Mouse (Mus musculus): ENCODE measurements around the gene Trpv1. TPM values are rescaled to one million over a fixed set of nuclear protein-coding genes. Genes with fewer than 3 reads are reported as not detected.

Gene Trpv1
- polyA plus RNA-seq (2015; fragmentation: Nextera tagmentation; extraction: Ambion mirVana): 0.14 and 0.21 TPM in 2 replicates

GRCm38 (mm10) chr11:73233992-73234391, at the start of gene Trpv1:
Gene Trpv1, plus strand, starts transcription at chr11:73234292.
- 76% methylated on average over 5 of the region's 5 CpGs for WGBS
- ATAC-seq (replicated peaks): no peak

GRCm38 (mm10) chr11:73185872-73186615, 48.0 kb upstream of the Trpv1 start:
- ATAC-seq (replicated peaks): no peak

More at GRCm38 (mm10) chr11:73233992-73234391, at the start of gene Trpv1:
- H3K27ac ChIP-seq: no peak within 1 kb of the TSS
- no peaks in the 10 kb centered on the region for H3K4me1 ChIP-seq
- H3K4me3 ChIP-seq: no peak within 1 kb of the TSS
- no peaks in the 10 kb centered on the region for H3K9me3 ChIP-seq
- no peak within 1 kb of the TSS for H3K9ac ChIP-seq
- no peak within 1 kb of the TSS for H3K4me2 ChIP-seq
- no peaks in the 10 kb centered on the region for H3K27me3 ChIP-seq (replicated peaks)
- no peaks in the 10 kb centered on the region for H3K36me3 ChIP-seq (replicated peaks)

GRCm38 (mm10) chr11:73187231-73187630, 46.9 kb upstream of the Trpv1 start:
- Histone ChIP-seq H3K27ac (no peak overlapping the region), H3K4me1 (no peaks in the 10 kb centered on the region), H3K9me3 (no peaks in the 10 kb centered on the region), H3K27me3 (replicated peaks) (no peaks in the 10 kb centered on the region), H3K4me3 (no peak overlapping the region), H3K36me3 (replicated peaks) (peaks cover 21% of the 10 kb centered on the region; the same call in 1 of the 2 replicates), H3K9ac (no peak overlapping the region), H3K4me2 (no peak overlapping the region)
- WGBS: 84% methylated on average over 6 of the region's 6 CpGs
- no peak; the same call in 1 of the 2 replicates for ATAC-seq (replicated peaks)

More at GRCm38 (mm10) chr11:73185872-73186615, 48.0 kb upstream of the Trpv1 start:
- no peak overlapping the region for H3K4me2 ChIP-seq
- H3K27me3 ChIP-seq (replicated peaks): no peaks in the 10 kb centered on the region
- H3K4me1 ChIP-seq: no peaks in the 10 kb centered on the region
- H3K9ac ChIP-seq: no peak overlapping the region
- peaks cover 18% of the 10 kb centered on the region; the same call in 1 of the 2 replicates for H3K36me3 ChIP-seq (replicated peaks)
- no peak overlapping the region for H3K27ac ChIP-seq
- H3K9me3 ChIP-seq: no peaks in the 10 kb centered on the region
- H3K4me3 ChIP-seq: no peak overlapping the region
- WGBS: 94% methylated on average over 10 of the region's 10 CpGs

- H3K9me3 ChIP-seq: no peaks in the 10 kb centered on the region
- no peak for ATAC-seq (replicated peaks)
- no peak overlapping the region for H3K4me2 ChIP-seq
- no peaks in the 10 kb centered on the region for H3K27me3 ChIP-seq (replicated peaks)
- H3K9ac ChIP-seq: no peak overlapping the region
- H3K4me1 ChIP-seq: peaks cover 16% of the 10 kb centered on the region
- 78% methylated on average over 6 of the region's 6 CpGs for WGBS
- peaks cover 16% of the 10 kb centered on the region; the same call in 1 of the 2 replicates for H3K36me3 ChIP-seq (replicated peaks)
- no peak overlapping the region for H3K27ac ChIP-seq
- H3K4me3 ChIP-seq: no peak overlapping the region
These were observed 41.0 kb upstream of the Trpv1 start for GRCm38 (mm10) chr11:73193047-73193446.

GRCm38 (mm10) chr11:73194444-73194843, 39.6 kb upstream of the Trpv1 start:
- H3K27ac ChIP-seq: no peak overlapping the region
- H3K9me3 ChIP-seq: no peaks in the 10 kb centered on the region
- no peak overlapping the region for H3K4me3 ChIP-seq
- peaks cover 22% of the 10 kb centered on the region for H3K4me1 ChIP-seq
- H3K27me3 ChIP-seq (replicated peaks): no peaks in the 10 kb centered on the region
- no peak overlapping the region for H3K9ac ChIP-seq
- 81% methylated on average over 2 of the region's 2 CpGs for WGBS
- H3K4me2 ChIP-seq: no peak overlapping the region
- no peak for ATAC-seq (replicated peaks)
- H3K36me3 ChIP-seq (replicated peaks): peaks cover 16% of the 10 kb centered on the region; the same call in 1 of the 2 replicates

GRCm38 (mm10) chr11:73198190-73198589, 35.9 kb upstream of the Trpv1 start:
- H3K4me3 ChIP-seq: peak overlapping the region; percentile 85
- H3K9me3 ChIP-seq: no peaks in the 10 kb centered on the region
- 0 out of 2 replicates have a peak, but pooled peaks cover 5% of the 10 kb centered on the region for H3K36me3 ChIP-seq (replicated peaks)
- H3K4me2 ChIP-seq: peak overlapping the region; percentile 87
- 2% methylated on average over 1 of the region's 1 CpGs for WGBS
- no peak for ATAC-seq (replicated peaks)
- peaks cover 28% of the 10 kb centered on the region for H3K4me1 ChIP-seq
- H3K27me3 ChIP-seq (replicated peaks): no peaks in the 10 kb centered on the region
- peak overlapping the region; percentile 87 for H3K9ac ChIP-seq
- H3K27ac ChIP-seq: no peak overlapping the region

GRCm38 (mm10) chr11:73198603-73199229, 35.4 kb upstream of the Trpv1 start, which contains the start of gene Ctns:
Gene Ctns, minus strand, starts transcription at chr11:73199042.
- Histone ChIP-seq H3K4me2 (peak within 1 kb of the TSS; percentile 87), H3K27me3 (replicated peaks) (no peaks in the 10 kb centered on the region), H3K9me3 (no peaks in the 10 kb centered on the region), H3K4me1 (peaks cover 28% of the 10 kb centered on the region), H3K36me3 (replicated peaks) (0 out of 2 replicates have a peak, but pooled peaks cover 5% of the 10 kb centered on the region), H3K27ac (peak within 1 kb of the TSS; percentile 85), H3K4me3 (peak within 1 kb of the TSS; percentile 85), H3K9ac (peak within 1 kb of the TSS; percentile 87)
- ATAC-seq (replicated peaks): peak; percentile 97
- 1% methylated on average over 22 of the region's 22 CpGs for WGBS

GRCm38 (mm10) chr11:73199230-73199712, 34.8 kb upstream of the Trpv1 start, which contains the start of gene Shpk:
Gene Shpk, plus strand, starts transcription at chr11:73199460.
- WGBS: under 1% methylated on average over 32 of the region's 32 CpGs
- Histone ChIP-seq H3K9me3 (no peaks in the 10 kb centered on the region), H3K27ac (peak within 1 kb of the TSS; percentile 85), H3K9ac (peak within 1 kb of the TSS; percentile 87), H3K4me1 (peaks cover 28% of the 10 kb centered on the region), H3K27me3 (replicated peaks) (no peaks in the 10 kb centered on the region), H3K4me2 (peak within 1 kb of the TSS; percentile 87), H3K36me3 (replicated peaks) (0 out of 2 replicates have a peak, but pooled peaks cover 5% of the 10 kb centered on the region), H3K4me3 (peak within 1 kb of the TSS; percentile 85)
- peak; percentile 98 for ATAC-seq (replicated peaks)

- H3K4me1 ChIP-seq: peaks cover 28% of the 10 kb centered on the region
- H3K36me3 ChIP-seq (replicated peaks): 0 out of 2 replicates have a peak, but pooled peaks cover 5% of the 10 kb centered on the region
- no peaks in the 10 kb centered on the region for H3K9me3 ChIP-seq
- H3K4me3 ChIP-seq: peak overlapping the region; percentile 85
- no peaks in the 10 kb centered on the region for H3K27me3 ChIP-seq (replicated peaks)
- peak overlapping the region; percentile 87 for H3K4me2 ChIP-seq
- H3K9ac ChIP-seq: peak overlapping the region; percentile 87
- WGBS: 3% methylated on average over 12 of the region's 12 CpGs
- no peak overlapping the region for H3K27ac ChIP-seq
- ATAC-seq (replicated peaks): 0 out of 2 replicates have a peak, but pooled peaks have one; percentile 1
These were observed 34.2 kb upstream of the Trpv1 start for GRCm38 (mm10) chr11:73199879-73200278.

GRCm38 (mm10) chr11:73201021-73201420, 33.1 kb upstream of the Trpv1 start:
- Histone ChIP-seq H3K36me3 (replicated peaks) (no peaks in the 10 kb centered on the region), H3K4me2 (no peak overlapping the region)
- 68% methylated on average over 2 of the region's 2 CpGs for WGBS

GRCm38 (mm10) chr11:73201597-73201996, 32.5 kb upstream of the Trpv1 start:
- Histone ChIP-seq H3K4me3 (no peak overlapping the region), H3K9ac (no peak overlapping the region), H3K9me3 (no peaks in the 10 kb centered on the region), H3K27me3 (replicated peaks) (no peaks in the 10 kb centered on the region), H3K4me1 (peaks cover 27% of the 10 kb centered on the region), H3K27ac (no peak overlapping the region), H3K4me2 (no peak overlapping the region), H3K36me3 (replicated peaks) (no peaks in the 10 kb centered on the region)
- WGBS: 33% methylated on average over 4 of the region's 4 CpGs
- ATAC-seq (replicated peaks): no peak

More at GRCm38 (mm10) chr11:73201021-73201420, 33.1 kb upstream of the Trpv1 start:
- H3K27ac ChIP-seq: no peak overlapping the region
- H3K4me3 ChIP-seq: no peak overlapping the region
- H3K9ac ChIP-seq: no peak overlapping the region
- H3K27me3 ChIP-seq (replicated peaks): no peaks in the 10 kb centered on the region
- no peak for ATAC-seq (replicated peaks)
- H3K4me1 ChIP-seq: peaks cover 28% of the 10 kb centered on the region
- no peaks in the 10 kb centered on the region for H3K9me3 ChIP-seq

- Histone ChIP-seq H3K9me3 (no peaks in the 10 kb centered on the region), H3K27me3 (replicated peaks) (no peaks in the 10 kb centered on the region), H3K36me3 (replicated peaks) (no peaks in the 10 kb centered on the region), H3K27ac (no peak overlapping the region), H3K9ac (no peak overlapping the region), H3K4me3 (no peak overlapping the region), H3K4me2 (no peak overlapping the region), H3K4me1 (peaks cover 6% of the 10 kb centered on the region; the same call in 1 of the 2 replicates)
- 87% methylated on average over 8 of the region's 8 CpGs for WGBS
- no peak for ATAC-seq (replicated peaks)
These were observed 30.2 kb upstream of the Trpv1 start for GRCm38 (mm10) chr11:73203895-73204294.
